Mouse (Mus musculus): ENCODE results near the gene Mvb12b.

GRCm38 (mm10) chr2:33759447-33759846 lies 128.3 kb downstream of the Mvb12b start:
- no peak for TF ChIP-seq CTCF (IDR thresholded peaks at IDR 0.05; ENCODE audit: low read depth)
- TF ChIP-seq EP300 (IDR thresholded peaks at IDR 0.05; ENCODE audit: low read depth), result no peak
